Mouse (Mus musculus): ENCODE data around the gene Cxadr. TPM values are rescaled to one million over a fixed set of nuclear protein-coding genes. Genes with fewer than 3 reads are reported as not detected.

Cxadr gene
- polyA plus RNA-seq, 1 experiment = 30.3 TPM

Other genes with a start within 250 kb of the Cxadr start
- 30.2 and 39.9 TPM in 2 replicates for gene Btg3, start 75.7 kb downstream of the Cxadr start, polyA plus RNA-seq (2012; ENCODE audit: insufficient read depth, insufficient read length, missing spikeins)